Comparison of ENCODE assay signal across 9 mouse cellular contexts in the genomic region with DNA sequence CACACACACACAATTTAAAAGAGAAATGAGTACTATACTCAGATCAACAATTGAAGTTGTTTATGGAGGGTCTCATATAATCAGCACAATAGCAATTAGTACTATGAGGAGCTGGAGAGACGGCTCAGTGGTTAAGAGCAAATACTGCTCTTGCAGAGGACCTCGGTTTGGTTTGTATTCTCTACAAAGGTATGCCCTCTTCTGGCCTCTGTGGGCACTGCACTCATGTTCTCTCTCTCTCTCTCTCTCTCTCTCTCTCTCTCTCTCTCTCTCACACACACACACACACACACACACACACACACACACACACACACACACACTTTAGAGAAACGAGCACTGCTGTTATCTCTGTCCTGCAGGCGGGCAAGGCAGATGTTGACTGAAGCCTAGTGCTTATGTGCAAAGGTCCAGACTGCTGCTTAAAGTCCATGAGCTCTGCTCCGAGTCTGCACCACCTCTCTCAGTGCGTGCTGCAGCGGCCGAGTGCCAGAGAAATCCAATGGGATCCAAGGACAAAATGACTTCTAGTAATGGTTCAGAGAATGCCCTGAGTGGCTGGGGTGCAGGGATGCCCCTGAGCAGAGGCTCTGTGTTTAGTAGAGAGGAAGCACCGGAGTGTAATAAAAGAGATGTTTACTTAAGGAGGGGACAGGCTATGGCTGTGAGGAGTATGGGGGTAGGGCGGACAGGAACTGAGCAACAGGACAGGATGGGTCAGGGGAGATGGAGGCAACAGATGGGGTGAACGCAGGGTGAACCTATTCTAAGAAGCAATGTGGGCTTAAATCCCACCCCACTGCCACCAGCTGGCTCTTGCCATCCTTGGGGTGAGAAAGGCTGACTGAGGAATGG.
DNase-seq lines count a peak whose midpoint lies in the region; ATAC-seq and TF ChIP-seq lines count a peak whose summit lies in the region.
"Had no signal": no experiment of that assay in that cellular context is flagged by ENCODE, and none has a peak within 500 bp of the region (broad histone marks: within the 10 kb centered on the region; RNA-seq: fewer than 3 reads in every experiment).

No protein-coding gene starts in this region.

- H3K27ac ChIP-seq in layer of hippocampus, adult 2 months = no peak overlapping the region
- no peak overlapping the region for H3K27ac ChIP-seq in kidney, postnatal 0 days
- H3K27ac ChIP-seq in midbrain, embryonic 16.5 days (ENCODE audit: low read length) = no peak overlapping the region
- H3K27ac ChIP-seq: embryonic facial prominence, embryonic 12.5 days; limb, embryonic 13.5 days had no signal

- no peak overlapping the region for H3K4me2 ChIP-seq in kidney, postnatal 0 days (ENCODE audit: low read length)
- H3K4me2 ChIP-seq in midbrain, embryonic 16.5 days (ENCODE audit: low read length) = no peak overlapping the region
- H3K4me2 ChIP-seq: embryonic facial prominence, embryonic 12.5 days; limb, embryonic 13.5 days had no signal

- no peak for DNase-seq in layer of hippocampus, adult 2 months (ENCODE audit: low spot score in 2 of 2)
- no peak for DNase-seq in layer of hippocampus, postnatal 36 days
- DNase-seq in kidney, postnatal 0 days (ENCODE audit: low spot score) = no peak
- no peak for DNase-seq in right cerebral cortex, postnatal 36 days (ENCODE audit: low spot score in 2 of 2)
- DNase-seq in B cell, adult 2 months = no peak

- ATAC-seq in erythroblast, adult 5-6 weeks (replicated peaks; ENCODE audit: low FRiP score, poor library complexity, severe bottlenecking) = peak; percentile 46; the same call in 1 of the 2 replicates
- no peak for ATAC-seq in kidney, postnatal 0 days (replicated peaks; ENCODE audit: low FRiP score, low read depth)
- peak; percentile 40; the same call in 1 of the 2 replicates for ATAC-seq in midbrain, embryonic 16.5 days

- H3K9me3 ChIP-seq in kidney, postnatal 0 days (replicated peaks; ENCODE audit: low read length) = no peaks in the 10 kb centered on the region
- no peaks in the 10 kb centered on the region for H3K9me3 ChIP-seq in midbrain, embryonic 16.5 days (replicated peaks; ENCODE audit: control insufficient read depth, low read length, poor library complexity, severe bottlenecking)
- H3K9me3 ChIP-seq: embryonic facial prominence, embryonic 12.5 days; limb, embryonic 13.5 days had no signal

- 33% methylated on average over 11 of the region's 11 CpGs for whole genome bisulfite sequencing in kidney, postnatal 0 days
- WGBS in midbrain, embryonic 16.5 days = 78% methylated on average over 11 of the region's 11 CpGs

- H3K9ac ChIP-seq in kidney, postnatal 0 days (ENCODE audit: low read depth, low read length) = no peak overlapping the region
- no peak overlapping the region for H3K9ac ChIP-seq in midbrain, embryonic 16.5 days (ENCODE audit: low read depth, low read length)
- H3K9ac ChIP-seq: embryonic facial prominence, embryonic 12.5 days; limb, embryonic 13.5 days had no signal

- 0 out of 2 replicates have a peak, but pooled peaks cover 6% of the 10 kb centered on the region for H3K4me1 ChIP-seq in kidney, postnatal 0 days (replicated peaks; ENCODE audit: insufficient read depth, low read length)
- no peaks in the 10 kb centered on the region for H3K4me1 ChIP-seq in midbrain, embryonic 16.5 days (ENCODE audit: control insufficient read depth, insufficient read depth, low read length)
- H3K4me1 ChIP-seq: embryonic facial prominence, embryonic 12.5 days had no signal

- no peaks in the 10 kb centered on the region for H3K36me3 ChIP-seq in kidney, postnatal 0 days (ENCODE audit: insufficient read depth, low read length)
- H3K36me3 ChIP-seq in midbrain, embryonic 16.5 days (ENCODE audit: control insufficient read depth, insufficient read depth, low read length) = no peaks in the 10 kb centered on the region
- H3K36me3 ChIP-seq: embryonic facial prominence, embryonic 12.5 days; limb, embryonic 13.5 days had no signal

- H3K27me3 ChIP-seq in kidney, postnatal 0 days (ENCODE audit: insufficient read depth, low read length) = no peaks in the 10 kb centered on the region
- no peaks in the 10 kb centered on the region for H3K27me3 ChIP-seq in midbrain, embryonic 16.5 days (ENCODE audit: control insufficient read depth, insufficient read depth, low read depth, low read length)
- H3K27me3 ChIP-seq: embryonic facial prominence, embryonic 12.5 days; limb, embryonic 13.5 days had no signal

- H3K4me3 ChIP-seq in layer of hippocampus, adult 2 months = no peak overlapping the region
- H3K4me3 ChIP-seq in kidney, postnatal 0 days (replicated peaks; ENCODE audit: low read depth, low read length) = no peak overlapping the region
- no peak overlapping the region for H3K4me3 ChIP-seq in midbrain, embryonic 16.5 days (ENCODE audit: low read depth, low read length)
- H3K4me3 ChIP-seq: embryonic facial prominence, embryonic 12.5 days; limb, embryonic 13.5 days had no signal

- peak; percentile 42 for TF ChIP-seq CTCF in layer of hippocampus, adult 2 months (conservative IDR thresholded peaks at IDR 0.05)
- TF ChIP-seq CTCF in kidney, postnatal 0 days (IDR thresholded peaks at IDR 0.05; ENCODE audit: low read depth) = peak; percentile 38
